Mouse (Mus musculus) adrenal gland, postnatal 4 days (tissue): ENCODE measurements at regions not wholly inside any gene's neighbourhood (a gene's known extent, or its start where the extent isn't known, plus 50 kb on each side); places are given as distances from the start of the nearest gene placed in this dataset.

Experiments used
- DNase-seq, 2 experiments: peaks; one replicate each; pipeline ENCODE4 v3.0.0; 2021 to 2022; ENCODE audit warnings: low spot score in 2 of 2, mixed read lengths in 2 of 2

DNA sequence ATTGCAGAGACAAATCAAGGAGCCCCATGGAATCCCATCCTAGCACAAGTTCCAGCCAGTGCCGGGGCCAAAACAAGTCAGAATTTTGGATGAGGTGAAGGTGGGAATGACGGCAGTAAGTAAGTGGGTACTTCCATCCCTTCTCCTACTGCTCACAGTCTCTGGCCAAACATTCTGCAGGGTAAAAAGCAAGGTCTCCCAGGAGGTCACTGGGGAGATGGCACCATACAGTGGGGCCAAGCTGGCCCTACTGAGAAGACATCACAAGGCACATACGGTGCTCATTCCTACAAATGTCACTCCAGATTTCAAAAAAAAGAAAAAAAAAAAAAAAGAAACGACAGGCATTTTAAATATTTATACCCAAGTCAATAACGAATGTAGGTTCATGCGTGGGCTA lies 129.6 kb downstream of the Ddx11 start:
- no peak for DNase-seq

DNA sequence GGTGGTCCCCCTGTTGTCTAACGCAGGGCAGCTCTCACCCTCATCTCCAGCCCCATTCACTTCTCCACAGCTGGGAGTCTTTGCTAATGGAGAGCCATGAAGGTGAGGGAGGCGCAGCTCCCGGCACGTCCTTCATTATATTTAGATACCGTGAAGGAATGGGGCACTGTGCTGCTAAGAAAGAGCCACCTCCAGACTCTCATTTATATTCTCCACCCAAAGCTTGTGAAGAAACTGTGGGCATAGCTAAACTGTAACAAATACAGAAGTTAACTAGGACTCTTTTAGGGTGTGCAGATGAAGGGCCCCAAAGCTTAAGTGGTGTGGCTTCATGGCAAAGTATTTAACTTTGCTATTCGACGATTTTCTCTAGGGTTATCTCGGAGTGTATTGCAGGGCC lies 136.4 kb downstream of the Ddx11 start:
- no peak for DNase-seq

DNA sequence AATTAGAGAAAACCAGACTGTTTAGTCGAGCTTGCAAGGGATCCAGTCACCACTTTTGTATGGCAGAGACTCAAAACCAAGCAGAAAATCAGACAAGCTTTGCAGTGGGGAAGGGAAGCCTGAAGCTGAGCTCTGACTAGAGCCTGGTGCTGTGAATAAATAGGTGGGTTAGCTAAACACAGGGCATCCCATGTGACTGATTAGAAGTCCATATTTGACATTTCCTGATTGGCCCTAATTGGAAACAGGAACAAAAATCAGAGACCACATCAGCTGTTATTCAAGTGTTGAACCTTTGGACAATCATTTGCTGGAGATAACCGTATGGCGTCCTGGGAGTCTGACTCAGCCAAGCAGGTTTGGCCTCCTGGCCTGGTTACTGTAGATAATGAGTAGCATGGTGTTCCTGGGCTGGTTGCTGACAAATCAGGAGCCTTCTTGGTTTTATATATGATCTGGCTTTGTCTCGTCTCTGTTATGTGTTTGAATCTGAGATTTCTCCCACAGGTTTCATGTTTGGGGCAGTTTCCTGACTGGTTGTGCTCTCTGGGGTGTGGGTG lies 139.4 kb downstream of the Ddx11 start:
- no peak for DNase-seq

DNA sequence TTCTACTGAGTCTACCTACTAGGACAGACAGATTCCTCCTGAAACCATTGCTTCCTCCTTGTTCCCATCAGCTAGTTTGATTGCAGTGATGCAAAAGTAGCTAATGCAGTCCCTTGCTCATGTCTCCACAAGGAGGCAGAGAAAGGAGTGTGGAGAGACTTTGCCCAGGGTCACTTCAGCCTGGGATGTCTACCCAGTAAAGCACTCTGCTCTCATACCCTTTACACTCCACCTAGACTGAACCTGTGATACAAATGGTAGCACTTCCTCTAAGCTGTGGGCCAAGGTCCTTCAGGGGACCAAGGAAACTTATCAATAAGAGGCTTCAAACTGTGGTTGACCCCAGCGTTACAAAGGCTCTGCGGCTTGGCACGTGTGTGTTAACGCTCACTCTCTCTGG lies 140.1 kb downstream of the Ddx11 start:
- no peak for DNase-seq

DNA sequence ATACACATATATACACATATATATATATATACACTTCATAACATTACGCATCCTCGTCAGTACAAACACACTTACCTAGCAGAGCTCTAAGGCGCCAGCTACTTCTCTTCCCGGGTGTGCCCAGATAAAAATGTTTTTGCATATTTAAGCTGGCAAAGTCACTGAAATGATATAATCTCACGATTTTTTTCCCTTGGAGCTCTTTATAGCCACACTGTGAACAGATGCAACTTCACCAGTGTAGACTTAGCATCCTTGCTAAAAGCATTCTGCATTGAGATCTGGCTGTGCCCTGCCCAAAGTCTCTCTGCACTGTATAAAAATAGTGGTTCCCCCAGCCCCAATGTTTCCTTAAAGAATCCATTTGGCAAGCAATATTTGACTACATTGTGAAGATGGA lies 143.5 kb downstream of the Ddx11 start:
- no peak for DNase-seq

DNA sequence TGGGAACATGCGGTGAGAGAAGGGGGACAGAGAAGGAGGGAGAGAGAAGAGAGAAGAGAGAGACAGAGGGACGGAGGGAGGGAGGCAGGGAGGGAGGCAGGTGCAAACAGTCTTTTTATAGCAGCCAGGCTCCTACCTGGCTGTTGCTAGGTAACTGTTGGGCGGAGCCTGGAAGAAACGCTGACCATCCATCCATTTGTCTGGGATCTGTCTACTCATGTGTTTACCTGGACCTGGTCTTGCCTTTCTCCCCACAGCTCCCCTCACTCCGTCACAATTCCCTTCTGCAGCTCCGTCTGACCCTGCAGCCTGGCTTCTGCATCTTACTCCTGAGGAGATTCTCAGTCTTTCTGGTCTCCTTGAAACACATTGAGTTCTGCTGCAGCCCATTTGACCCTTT lies 144.5 kb downstream of the Ddx11 start:
- DNase-seq, result no peak

DNA sequence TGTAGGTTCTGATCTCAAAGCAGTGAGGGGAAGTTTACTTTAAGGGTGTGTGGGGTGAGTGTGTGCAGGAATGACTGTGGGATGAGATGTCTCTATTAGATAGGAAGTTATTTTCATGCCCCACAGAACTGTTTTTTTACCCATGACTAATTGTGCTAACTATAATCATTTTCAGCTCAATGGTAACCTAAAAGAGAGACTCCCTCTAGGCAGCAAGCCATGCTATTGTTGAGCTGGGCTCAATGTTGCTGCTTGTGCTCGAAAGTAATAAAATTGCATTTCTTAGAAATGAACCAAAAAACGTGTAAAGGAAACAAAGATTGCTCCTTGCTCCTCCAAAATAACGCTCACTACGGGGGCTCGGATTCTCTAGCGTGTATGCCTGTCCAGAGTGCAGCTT lies 146.2 kb downstream of the Ddx11 start:
- DNase-seq, result no peak

DNA sequence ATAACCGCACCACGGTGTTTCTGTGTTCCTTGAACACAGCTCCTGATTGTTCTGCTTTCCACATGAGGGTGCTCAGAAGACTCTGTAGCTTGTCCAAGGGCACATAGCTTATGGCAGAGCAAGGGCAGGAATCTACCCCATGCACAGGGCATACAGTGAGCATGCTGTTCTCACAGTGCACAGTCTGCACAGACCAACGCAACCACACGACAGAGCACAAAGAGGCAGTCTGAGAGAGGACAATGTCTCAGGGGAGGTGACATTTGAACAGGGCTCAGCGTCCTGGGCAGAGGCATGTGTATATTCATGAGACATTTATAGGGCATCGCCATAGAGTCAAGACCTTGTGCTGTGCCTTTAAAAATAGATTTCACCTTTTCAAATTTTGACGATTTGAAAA lies 148.6 kb downstream of the Ddx11 start:
- DNase-seq, result no peak

DNA sequence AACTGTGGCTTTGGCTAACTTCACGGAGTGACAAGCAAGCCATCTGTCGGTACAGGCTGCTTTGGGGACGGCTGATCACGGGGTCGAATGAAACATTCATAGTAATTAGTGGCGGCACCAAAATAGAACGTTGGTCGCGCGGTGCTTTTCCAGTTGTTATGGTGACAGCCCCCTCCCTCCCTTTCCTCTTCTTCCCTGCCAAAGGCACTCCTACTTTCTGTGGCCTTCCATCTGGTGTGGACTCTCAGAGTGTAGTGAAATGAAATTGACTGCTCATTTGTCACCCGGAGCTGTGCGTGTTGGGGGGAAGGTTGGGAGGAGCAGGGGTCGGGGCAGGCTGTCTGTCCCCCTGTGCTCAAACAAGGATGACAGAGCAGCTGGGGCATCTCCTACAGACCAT lies 153.5 kb downstream of the Ddx11 start:
- no peak for DNase-seq

DNA sequence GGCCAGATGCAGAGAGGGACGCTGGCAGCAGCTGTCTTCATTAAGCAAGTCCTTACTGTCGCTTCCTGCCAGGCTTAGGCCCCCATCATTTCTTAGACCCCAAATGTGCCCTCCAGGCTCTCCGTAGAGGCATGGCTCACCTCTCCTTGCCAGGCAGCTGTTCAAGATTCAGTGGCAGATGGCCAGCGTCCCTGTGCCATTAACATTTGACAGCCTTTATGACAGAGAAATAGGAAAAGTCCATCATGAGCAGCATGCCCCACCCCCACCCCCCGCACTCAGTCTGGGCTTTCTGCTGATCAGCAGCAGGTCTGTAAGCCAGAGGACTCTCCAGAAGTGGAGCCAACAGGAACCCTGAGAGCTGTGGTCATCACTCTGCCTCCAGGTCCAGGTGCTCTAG lies 154.7 kb downstream of the Ddx11 start:
- DNase-seq, result no peak

DNA sequence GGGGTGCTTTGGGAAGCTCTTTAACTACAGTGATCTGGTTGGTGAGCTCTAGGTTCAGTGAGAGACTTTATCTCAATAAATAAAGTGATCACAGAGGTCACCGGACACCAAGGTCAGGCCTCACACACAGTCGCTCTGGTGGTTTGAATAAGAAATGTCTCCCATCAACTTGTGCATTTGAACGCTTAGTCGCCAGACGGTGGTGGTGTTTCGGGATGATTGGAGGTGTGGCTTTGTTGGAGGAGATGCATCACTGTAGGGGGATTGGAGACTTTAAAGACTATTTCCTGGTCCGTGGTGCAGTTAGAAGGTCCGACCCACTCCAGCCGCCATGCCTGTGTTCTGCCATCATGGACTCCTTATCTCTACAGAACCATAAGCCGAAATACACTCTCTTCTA lies 162.0 kb downstream of the Ddx11 start:
- DNase-seq, result no peak
